Mouse (Mus musculus) lung, postnatal 0 days (tissue): ENCODE data around the gene Nme9.

ENCODE experiments used
- CTCF ChIP-seq: IDR thresholded peaks from 2 replicates; pipeline ENCODE4 v1.5.1; 2016; ENCODE audit warnings: antibody characterized with exemption, mild to moderate bottlenecking
- EP300 ChIP-seq: IDR thresholded peaks from 2 replicates; pipeline ENCODE4 v1.6.1; 2016; ENCODE audit warnings: antibody characterized with exemption, mild to moderate bottlenecking, control low read depth

- TF ChIP-seq EP300: no peak
- TF ChIP-seq CTCF: no peak
These were observed 28.0 kb downstream of the Nme9 start for GRCm38 (mm10) chr9:99479181-99479711.
